Mouse (Mus musculus): Measurements from ENCODE around the gene Tbx2. TPM values are rescaled to one million over a fixed set of nuclear protein-coding genes. Genes with fewer than 3 reads are reported as not detected.

Tbx2 gene
- polyA plus RNA-seq, 1 experiment: 3.5 TPM

GRCm38 (mm10) chr11:85891010-85891691 is 58.8 kb downstream of the Tbx2 start:
- TF ChIP-seq POLR2A (IDR thresholded peaks at IDR 0.05; ENCODE audit: control insufficient read depth, extremely low read depth, insufficient read depth, low read length, poor library complexity) (no peak), CTCF (IDR thresholded peaks at IDR 0.05; ENCODE audit: borderline replicate concordance, control insufficient read depth, extremely low read depth, insufficient read depth, low read length, poor library complexity) (no peak)
- H3K4me1 ChIP-seq (replicated peaks; ENCODE audit: control insufficient read depth, insufficient read depth, low read length): no peaks in the 10 kb centered on the region
- DNase-seq: no peak
- H3K4me3 ChIP-seq (ENCODE audit: control insufficient read depth, insufficient read depth, low read length): no peak overlapping the region
- WGBS: 20% methylated on average over 13 of the region's 13 CpGs
- peaks cover 55% of the 10 kb centered on the region for H3K27me3 ChIP-seq (ENCODE audit: control insufficient read depth, insufficient read depth, low read length)
- no peaks in the 10 kb centered on the region for H3K36me3 ChIP-seq (ENCODE audit: control insufficient read depth, insufficient read depth, low read length)
- H3K27ac ChIP-seq (ENCODE audit: control insufficient read depth, insufficient read depth, low read length): no peak overlapping the region

Other genes with a start within 250 kb of the Tbx2 start
- not detected in 2 replicates for gene Gm11444, start 17.8 kb downstream of the Tbx2 start, polyA plus RNA-seq (2012; rRNA removed)
- gene Tbx4, start 53.9 kb downstream of the Tbx2 start, polyA plus RNA-seq (2012; rRNA removed): 0.06 and 0.08 TPM in 2 replicates

Data from thymus, adult 2 months (tissue).